Mouse (Mus musculus) myocyte (in vitro differentiated cells): Measurements from ENCODE around the gene Pla2g4e. TPM values are rescaled to one million over a fixed set of nuclear protein-coding genes. Genes with fewer than 3 reads are reported as not detected.

Experiments
- H3K27me3 ChIP-seq: one replicate; pipeline ENCODE4 v1.6.1; 2011; ENCODE audit not compliant: control insufficient read depth, insufficient read depth, insufficient read length
- H3K36me3 ChIP-seq: one replicate; pipeline ENCODE4 v1.6.1; 2011; ENCODE audit not compliant: control insufficient read depth, insufficient read depth
- H3K4me2 ChIP-seq: one replicate; pipeline ENCODE4 v1.6.1; 2011; ENCODE audit warnings: low read depth, control low read depth
- H3K4me3 ChIP-seq: one replicate; pipeline ENCODE4 v1.5.1; 2011; ENCODE audit warnings: mild to moderate bottlenecking, control low read depth, moderate library complexity
- H3K79me2 ChIP-seq: one replicate; pipeline ENCODE4 v1.6.1; 2011; ENCODE audit not compliant: control insufficient read depth, insufficient read depth
- H3ac ChIP-seq: one replicate; pipeline ENCODE4 v1.6.1; 2011; ENCODE audit not compliant: control insufficient read depth, insufficient read length
- CEBPB ChIP-seq: IDR thresholded peaks from 2 replicates; pipeline ENCODE4 v1.6.1; 2011; ENCODE audit warnings: mild to moderate bottlenecking, moderate library complexity; ENCODE audit not compliant: poor library complexity, insufficient read depth, severe bottlenecking
- E2F4 ChIP-seq: IDR thresholded peaks from one replicate; pipeline ENCODE4 v1.6.1; 2011; ENCODE audit warnings: mild to moderate bottlenecking, control low read depth, moderate library complexity; ENCODE audit not compliant: insufficient read depth
- MAX ChIP-seq: IDR thresholded peaks from one replicate; pipeline ENCODE4 v1.6.1; 2011; ENCODE audit warnings: low read depth, mild to moderate bottlenecking, control low read depth
- MYOD1 ChIP-seq, 3 experiments: IDR thresholded peaks; one replicate each; pipeline ENCODE4 v1.6.1; 2011; ENCODE audit warnings: control low read depth in 2 of 3, low read depth in 2 of 3, mild to moderate bottlenecking in 2 of 3, moderate library complexity in 1 of 3; ENCODE audit not compliant: insufficient read length in 2 of 3, control insufficient read depth in 1 of 3
- MYOG ChIP-seq, 3 experiments: IDR thresholded peaks; one replicate each; pipeline ENCODE4 v1.6.1; 2011; ENCODE audit warnings: control low read depth in 2 of 3, low read depth in 2 of 3, mild to moderate bottlenecking in 2 of 3; ENCODE audit not compliant: insufficient read length in 2 of 3, control insufficient read depth in 1 of 3, insufficient read depth in 1 of 3
- POLR2A ChIP-seq: IDR thresholded peaks from one replicate; pipeline ENCODE4 v1.6.1; 2011; ENCODE audit warnings: low read depth, mild to moderate bottlenecking, control low read depth, moderate library complexity; ENCODE audit not compliant: insufficient read length
- POLR2AphosphoS2 ChIP-seq: IDR thresholded peaks from one replicate; pipeline ENCODE4 v1.6.1; 2011; ENCODE audit warnings: low read depth, control low read depth; ENCODE audit not compliant: insufficient read length
- REST ChIP-seq: IDR thresholded peaks from one replicate; pipeline ENCODE4 v1.6.1; 2011; ENCODE audit warnings: mild to moderate bottlenecking, control low read depth, moderate library complexity; ENCODE audit not compliant: insufficient read depth, insufficient read length
- SRF ChIP-seq: IDR thresholded peaks from one replicate; pipeline ENCODE4 v1.6.1; 2011; ENCODE audit warnings: low read depth; ENCODE audit not compliant: control insufficient read depth, insufficient read length
- TCF12 ChIP-seq: IDR thresholded peaks from one replicate; pipeline ENCODE4 v1.6.1; 2011; ENCODE audit warnings: mild to moderate bottlenecking, control low read depth; ENCODE audit not compliant: poor library complexity, insufficient read depth, severe bottlenecking
- TCF3 ChIP-seq: IDR thresholded peaks from one replicate; pipeline ENCODE4 v1.6.1; 2011; ENCODE audit warnings: low read depth, control low read depth; ENCODE audit not compliant: insufficient read length
- USF1 ChIP-seq: IDR thresholded peaks from one replicate; pipeline ENCODE4 v1.6.1; 2011; ENCODE audit warnings: low read depth, mild to moderate bottlenecking, control low read depth, moderate library complexity
- polyA plus RNA-seq: library from polyadenylated mRNA; unstranded; fragments of >200 nt; fragmentation: generic; extraction: Trizol; gene quantifications from one replicate; pipeline ENCODE4 v1.2.1, GENCODE M21; 2012; ENCODE audit warnings: missing spikeins

Pla2g4e gene
- polyA plus RNA-seq, 1 experiment = 0.05 TPM

- H3K79me2 ChIP-seq = no peaks in the 10 kb centered on the region
- TF ChIP-seq POLR2AphosphoS2 = no peak
- TF ChIP-seq REST = no peak
- no peak for TF ChIP-seq E2F4
- TF ChIP-seq CEBPB = no peak
- H3ac ChIP-seq = no peak overlapping the region
- no peaks in the 10 kb centered on the region for H3K27me3 ChIP-seq
- no peak overlapping the region for H3K4me3 ChIP-seq
- H3K4me2 ChIP-seq = no peak overlapping the region
- no peaks in the 10 kb centered on the region for H3K36me3 ChIP-seq
Measured at GRCm38 (mm10) chr2:120170726-120171125, 74.4 kb downstream of the Pla2g4e start.

GRCm38 (mm10) chr2:120169382-120169781 lies 75.8 kb downstream of the Pla2g4e start:
- H3ac ChIP-seq = no peak overlapping the region
- no peaks in the 10 kb centered on the region for H3K79me2 ChIP-seq
- H3K27me3 ChIP-seq = no peaks in the 10 kb centered on the region
- H3K4me3 ChIP-seq = no peak overlapping the region
- no peaks in the 10 kb centered on the region for H3K36me3 ChIP-seq
- no peak overlapping the region for H3K4me2 ChIP-seq
- TF ChIP-seq POLR2AphosphoS2 (no peak), REST (no peak), E2F4 (no peak), TCF12 (no peak), SRF (no peak), MYOD1 (IDR thresholded peaks at IDR 0.05; ENCODE audit: control insufficient read depth in 1 of 3, insufficient read length in 2 of 3, low read depth in 2 of 3) (no peak), USF1 (no peak), POLR2A (no peak), TCF3 (no peak), MYOG (IDR thresholded peaks at IDR 0.05; ENCODE audit: control insufficient read depth in 1 of 3, insufficient read depth in 1 of 3, insufficient read length in 2 of 3, low read depth in 2 of 3) (no peak), CEBPB (no peak), MAX (no peak)

GRCm38 (mm10) chr2:120167763-120168162 lies 77.4 kb downstream of the Pla2g4e start:
- Histone ChIP-seq H3ac (no peak overlapping the region), H3K27me3 (no peaks in the 10 kb centered on the region), H3K79me2 (no peaks in the 10 kb centered on the region), H3K4me3 (no peak overlapping the region), H3K36me3 (no peaks in the 10 kb centered on the region), H3K4me2 (no peak overlapping the region)
- TF ChIP-seq SRF (no peak), REST (no peak), POLR2AphosphoS2 (no peak), MAX (no peak), MYOD1 (IDR thresholded peaks at IDR 0.05; ENCODE audit: control insufficient read depth in 1 of 3, insufficient read length in 2 of 3, low read depth in 2 of 3) (no peak), USF1 (no peak)

- Histone ChIP-seq H3ac (no peak overlapping the region), H3K36me3 (no peaks in the 10 kb centered on the region), H3K4me3 (no peak overlapping the region), H3K4me2 (no peak overlapping the region), H3K27me3 (no peaks in the 10 kb centered on the region), H3K79me2 (no peaks in the 10 kb centered on the region)
- TF ChIP-seq CEBPB = no peak
- TF ChIP-seq TCF12 = no peak
- no peak for TF ChIP-seq REST
- no peak for TF ChIP-seq POLR2A
- no peak for TF ChIP-seq E2F4
- no peak for TF ChIP-seq SRF
- no peak for TF ChIP-seq USF1
- no peak for TF ChIP-seq TCF3
- no peak for TF ChIP-seq MYOD1 (IDR thresholded peaks at IDR 0.05; ENCODE audit: control insufficient read depth in 1 of 3, insufficient read length in 2 of 3, low read depth in 2 of 3)
- TF ChIP-seq MYOG (IDR thresholded peaks at IDR 0.05; ENCODE audit: control insufficient read depth in 1 of 3, insufficient read depth in 1 of 3, insufficient read length in 2 of 3, low read depth in 2 of 3) = no peak
- TF ChIP-seq MAX = no peak
- TF ChIP-seq POLR2AphosphoS2 = no peak
Measured at GRCm38 (mm10) chr2:120165474-120165873, 79.7 kb downstream of the Pla2g4e start.

GRCm38 (mm10) chr2:120159434-120159833 lies 85.7 kb downstream of the Pla2g4e start:
- H3K27me3 ChIP-seq = no peaks in the 10 kb centered on the region
- H3K36me3 ChIP-seq = no peaks in the 10 kb centered on the region
- H3K4me3 ChIP-seq = no peak overlapping the region
- no peaks in the 10 kb centered on the region for H3K79me2 ChIP-seq
- TF ChIP-seq MYOG (IDR thresholded peaks at IDR 0.05; ENCODE audit: control insufficient read depth in 1 of 3, insufficient read depth in 1 of 3, insufficient read length in 2 of 3, low read depth in 2 of 3) (no peak), SRF (no peak), E2F4 (no peak), CEBPB (no peak), MAX (no peak), POLR2A (no peak), MYOD1 (IDR thresholded peaks at IDR 0.05; ENCODE audit: control insufficient read depth in 1 of 3, insufficient read length in 2 of 3, low read depth in 2 of 3) (no peak), TCF3 (no peak), USF1 (no peak), POLR2AphosphoS2 (no peak), REST (no peak), TCF12 (no peak)
- H3ac ChIP-seq = no peak overlapping the region
- no peak overlapping the region for H3K4me2 ChIP-seq
